Mouse (Mus musculus) myocyte (in vitro differentiated cells): ENCODE measurements around the gene Oas1g. TPM values are rescaled to one million over a fixed set of nuclear protein-coding genes. Genes with fewer than 3 reads are reported as not detected.

ENCODE experiments used
- H3K27me3 ChIP-seq: one replicate; pipeline ENCODE4 v1.6.1; 2011; ENCODE audit not compliant: control insufficient read depth, insufficient read depth, insufficient read length
- H3K36me3 ChIP-seq: one replicate; pipeline ENCODE4 v1.6.1; 2011; ENCODE audit not compliant: control insufficient read depth, insufficient read depth
- H3K4me2 ChIP-seq: one replicate; pipeline ENCODE4 v1.6.1; 2011; ENCODE audit warnings: low read depth, control low read depth
- H3K4me3 ChIP-seq: one replicate; pipeline ENCODE4 v1.5.1; 2011; ENCODE audit warnings: mild to moderate bottlenecking, control low read depth, moderate library complexity
- H3K79me2 ChIP-seq: one replicate; pipeline ENCODE4 v1.6.1; 2011; ENCODE audit not compliant: control insufficient read depth, insufficient read depth
- H3ac ChIP-seq: one replicate; pipeline ENCODE4 v1.6.1; 2011; ENCODE audit not compliant: control insufficient read depth, insufficient read length
- CEBPB ChIP-seq: IDR thresholded peaks from 2 replicates; pipeline ENCODE4 v1.6.1; 2011; ENCODE audit warnings: mild to moderate bottlenecking, moderate library complexity; ENCODE audit not compliant: poor library complexity, insufficient read depth, severe bottlenecking
- E2F4 ChIP-seq: IDR thresholded peaks from one replicate; pipeline ENCODE4 v1.6.1; 2011; ENCODE audit warnings: mild to moderate bottlenecking, control low read depth, moderate library complexity; ENCODE audit not compliant: insufficient read depth
- MAX ChIP-seq: IDR thresholded peaks from one replicate; pipeline ENCODE4 v1.6.1; 2011; ENCODE audit warnings: low read depth, mild to moderate bottlenecking, control low read depth
- MYOD1 ChIP-seq, 3 experiments: IDR thresholded peaks; one replicate each; pipeline ENCODE4 v1.6.1; 2011; ENCODE audit warnings: control low read depth in 2 of 3, low read depth in 2 of 3, mild to moderate bottlenecking in 2 of 3, moderate library complexity in 1 of 3; ENCODE audit not compliant: insufficient read length in 2 of 3, control insufficient read depth in 1 of 3
- MYOG ChIP-seq, 3 experiments: IDR thresholded peaks; one replicate each; pipeline ENCODE4 v1.6.1; 2011; ENCODE audit warnings: control low read depth in 2 of 3, low read depth in 2 of 3, mild to moderate bottlenecking in 2 of 3; ENCODE audit not compliant: insufficient read length in 2 of 3, control insufficient read depth in 1 of 3, insufficient read depth in 1 of 3
- POLR2A ChIP-seq: IDR thresholded peaks from one replicate; pipeline ENCODE4 v1.6.1; 2011; ENCODE audit warnings: low read depth, mild to moderate bottlenecking, control low read depth, moderate library complexity; ENCODE audit not compliant: insufficient read length
- POLR2AphosphoS2 ChIP-seq: IDR thresholded peaks from one replicate; pipeline ENCODE4 v1.6.1; 2011; ENCODE audit warnings: low read depth, control low read depth; ENCODE audit not compliant: insufficient read length
- REST ChIP-seq: IDR thresholded peaks from one replicate; pipeline ENCODE4 v1.6.1; 2011; ENCODE audit warnings: mild to moderate bottlenecking, control low read depth, moderate library complexity; ENCODE audit not compliant: insufficient read depth, insufficient read length
- SRF ChIP-seq: IDR thresholded peaks from one replicate; pipeline ENCODE4 v1.6.1; 2011; ENCODE audit warnings: low read depth; ENCODE audit not compliant: control insufficient read depth, insufficient read length
- TCF12 ChIP-seq: IDR thresholded peaks from one replicate; pipeline ENCODE4 v1.6.1; 2011; ENCODE audit warnings: mild to moderate bottlenecking, control low read depth; ENCODE audit not compliant: poor library complexity, insufficient read depth, severe bottlenecking
- TCF3 ChIP-seq: IDR thresholded peaks from one replicate; pipeline ENCODE4 v1.6.1; 2011; ENCODE audit warnings: low read depth, control low read depth; ENCODE audit not compliant: insufficient read length
- USF1 ChIP-seq: IDR thresholded peaks from one replicate; pipeline ENCODE4 v1.6.1; 2011; ENCODE audit warnings: low read depth, mild to moderate bottlenecking, control low read depth, moderate library complexity
- polyA plus RNA-seq: library from polyadenylated mRNA; unstranded; fragments of >200 nt; fragmentation: generic; extraction: Trizol; gene quantifications from one replicate; pipeline ENCODE4 v1.2.1, GENCODE M21; 2012; ENCODE audit warnings: missing spikeins

The Oas1g gene
- polyA plus RNA-seq, 1 experiment: not detected

GRCm38 (mm10) chr5:120849601-120850136 is 37.7 kb downstream of the Oas1g start:
- TF ChIP-seq MYOG (IDR thresholded peaks at IDR 0.05; ENCODE audit: control insufficient read depth in 1 of 3, insufficient read depth in 1 of 3, insufficient read length in 2 of 3, low read depth in 2 of 3): no peak
- no peak for TF ChIP-seq MAX
- TF ChIP-seq TCF12: no peak
- TF ChIP-seq USF1: no peak
- TF ChIP-seq MYOD1 (IDR thresholded peaks at IDR 0.05; ENCODE audit: control insufficient read depth in 1 of 3, insufficient read length in 2 of 3, low read depth in 2 of 3): no peak
- TF ChIP-seq E2F4: no peak
- TF ChIP-seq REST: no peak
- TF ChIP-seq POLR2A: no peak
- TF ChIP-seq CEBPB: no peak
- TF ChIP-seq POLR2AphosphoS2: no peak
- no peak for TF ChIP-seq SRF
- no peak for TF ChIP-seq TCF3
- Histone ChIP-seq H3K27me3 (no peaks in the 10 kb centered on the region), H3K4me2 (no peak overlapping the region)

GRCm38 (mm10) chr5:120847067-120847466 is 40.3 kb downstream of the Oas1g start, which contains the start of gene Oas1f:
Gene Oas1f (plus strand): TSS chr5:120847367.
- H3K36me3 ChIP-seq: no peaks in the 10 kb centered on the region
- H3K79me2 ChIP-seq: no peaks in the 10 kb centered on the region
- H3ac ChIP-seq: no peak within 1 kb of the TSS
- TF ChIP-seq REST (no peak), USF1 (no peak), MAX (no peak), TCF12 (no peak), POLR2A (no peak), SRF (no peak), MYOD1 (IDR thresholded peaks at IDR 0.05; ENCODE audit: control insufficient read depth in 1 of 3, insufficient read length in 2 of 3, low read depth in 2 of 3) (no peak), CEBPB (no peak), E2F4 (no peak), MYOG (IDR thresholded peaks at IDR 0.05; ENCODE audit: control insufficient read depth in 1 of 3, insufficient read depth in 1 of 3, insufficient read length in 2 of 3, low read depth in 2 of 3) (no peak), POLR2AphosphoS2 (no peak), TCF3 (no peak)
- H3K4me2 ChIP-seq: no peak within 1 kb of the TSS
- H3K27me3 ChIP-seq: no peaks in the 10 kb centered on the region
- H3K4me3 ChIP-seq: no peak within 1 kb of the TSS

More at GRCm38 (mm10) chr5:120849601-120850136, 37.7 kb downstream of the Oas1g start:
- H3ac ChIP-seq: no peak overlapping the region
- no peak overlapping the region for H3K4me3 ChIP-seq
- no peaks in the 10 kb centered on the region for H3K79me2 ChIP-seq
- H3K36me3 ChIP-seq: no peaks in the 10 kb centered on the region

GRCm38 (mm10) chr5:120844713-120845112 is 42.7 kb downstream of the Oas1g start:
- Histone ChIP-seq H3K79me2 (no peaks in the 10 kb centered on the region), H3K4me2 (no peak overlapping the region), H3K27me3 (peaks cover 8% of the 10 kb centered on the region), H3ac (no peak overlapping the region), H3K36me3 (no peaks in the 10 kb centered on the region), H3K4me3 (no peak overlapping the region)
- TF ChIP-seq REST (no peak), MAX (no peak), E2F4 (no peak), POLR2AphosphoS2 (no peak), USF1 (no peak), MYOG (IDR thresholded peaks at IDR 0.05; ENCODE audit: control insufficient read depth in 1 of 3, insufficient read depth in 1 of 3, insufficient read length in 2 of 3, low read depth in 2 of 3) (no peak), CEBPB (no peak), POLR2A (no peak), MYOD1 (IDR thresholded peaks at IDR 0.05; ENCODE audit: control insufficient read depth in 1 of 3, insufficient read length in 2 of 3, low read depth in 2 of 3) (no peak), TCF3 (no peak), SRF (no peak), TCF12 (no peak)

- Histone ChIP-seq H3K27me3 (peaks cover 12% of the 10 kb centered on the region), H3K79me2 (no peaks in the 10 kb centered on the region), H3ac (no peak overlapping the region), H3K4me2 (no peak overlapping the region), H3K36me3 (no peaks in the 10 kb centered on the region), H3K4me3 (no peak overlapping the region)
- no peak for TF ChIP-seq TCF3
- no peak for TF ChIP-seq MYOG (IDR thresholded peaks at IDR 0.05; ENCODE audit: control insufficient read depth in 1 of 3, insufficient read depth in 1 of 3, insufficient read length in 2 of 3, low read depth in 2 of 3)
- TF ChIP-seq E2F4: no peak
- TF ChIP-seq MAX: no peak
- no peak for TF ChIP-seq SRF
- no peak for TF ChIP-seq TCF12
- TF ChIP-seq POLR2AphosphoS2: no peak
- TF ChIP-seq USF1: no peak
- no peak for TF ChIP-seq CEBPB
Measured at GRCm38 (mm10) chr5:120836731-120837585, 50.5 kb downstream of the Oas1g start.
